Mouse (Mus musculus) heart, postnatal 0 days (tissue): ENCODE results near the gene S100a1.

ENCODE experiments used
- CTCF ChIP-seq: IDR thresholded peaks from 2 replicates; pipeline ENCODE4 v1.5.1; 2016; ENCODE audit warnings: antibody characterized with exemption, control low read depth, low read depth
- EP300 ChIP-seq: IDR thresholded peaks from 2 replicates; pipeline ENCODE4 v1.6.1; 2016; ENCODE audit warnings: antibody characterized with exemption, low read depth

GRCm38 (mm10) chr3:90509747-90510123, 4.5 kb downstream of the S100a1 start:
- no peak for TF ChIP-seq CTCF
- TF ChIP-seq EP300: no peak
